Mouse (Mus musculus): ENCODE measurements around the gene Parp1.

Gene Parp1

GRCm38 (mm10) chr1:180568761-180569452 is at the start of gene Parp1:
Gene Parp1, plus strand, starts transcription at chr1:180568924.
- peak; percentile 97 for DNase-seq

- DNase-seq: no peak
Observed at GRCm38 (mm10) chr1:180519520-180519919, 49.2 kb upstream of the Parp1 start.

DNA sequence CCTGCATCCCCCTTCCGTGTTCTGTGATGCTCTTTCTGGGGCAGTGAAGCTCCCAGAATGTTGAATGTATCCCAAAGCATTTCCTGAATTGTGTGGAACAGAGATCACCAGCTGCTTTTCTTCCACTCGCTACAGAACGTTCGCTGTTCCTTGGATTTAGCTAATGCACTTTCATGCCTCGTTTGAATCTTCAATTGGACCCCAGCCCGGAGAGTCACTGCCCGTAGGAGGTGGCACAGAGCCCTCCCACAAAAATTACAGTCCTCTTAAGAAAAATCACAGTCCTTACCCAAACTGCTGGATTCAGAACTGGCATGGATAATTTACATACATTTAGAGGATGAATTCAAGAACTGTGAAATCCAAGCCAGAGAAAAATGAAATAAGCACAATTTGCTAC is 48.5 kb upstream of the Parp1 start:
- no peak for DNase-seq

DNA sequence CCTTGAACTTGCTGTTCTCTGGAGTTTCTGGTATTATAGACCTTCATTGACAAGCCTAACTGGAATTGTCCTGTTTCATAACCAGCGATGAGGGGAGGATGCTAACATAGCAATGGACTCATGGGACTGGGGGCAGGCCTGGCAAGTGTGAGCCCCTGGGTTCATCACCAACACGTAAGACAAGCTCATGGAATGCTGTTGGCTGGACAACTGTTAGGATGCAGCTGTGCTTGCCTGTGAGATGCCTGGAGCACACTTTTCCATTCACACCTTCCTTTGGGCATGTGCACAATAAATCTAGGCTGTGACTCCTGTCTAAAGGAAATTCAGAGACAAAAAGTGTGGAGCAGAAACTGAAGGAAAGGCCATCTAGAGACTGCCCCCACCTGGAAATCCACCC is 45.4 kb upstream of the Parp1 start:
- no peak for DNase-seq

GRCm38 (mm10) chr1:180525301-180525700 is 43.4 kb upstream of the Parp1 start:
- no peak for DNase-seq

GRCm38 (mm10) chr1:180529847-180530246 is 38.9 kb upstream of the Parp1 start:
- DNase-seq: no peak

GRCm38 (mm10) chr1:180530457-180531263 is 38.1 kb upstream of the Parp1 start:
- DNase-seq: no peak

DNA sequence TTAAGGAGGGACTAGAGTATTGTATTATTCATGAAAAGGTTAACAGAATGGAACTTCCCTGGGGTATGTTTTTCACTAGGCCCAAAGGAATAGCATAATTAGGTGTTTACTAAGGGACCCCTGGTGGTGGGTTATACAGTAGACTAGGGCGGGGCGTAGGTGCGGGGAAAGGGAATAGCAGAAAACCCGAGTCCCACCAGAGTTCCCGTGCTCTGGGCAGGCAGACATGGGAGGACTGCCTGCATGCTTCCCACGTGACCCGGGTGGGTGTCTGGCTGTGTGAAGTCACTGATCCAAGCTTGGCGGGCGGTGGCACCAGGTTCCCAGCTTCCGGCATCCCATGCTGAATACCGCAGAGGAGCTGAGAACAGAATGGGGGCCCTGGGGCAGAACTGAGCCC is 36.1 kb upstream of the Parp1 start:
- DNase-seq: no peak

- no peak for DNase-seq
Observed at GRCm38 (mm10) chr1:180536719-180537118, 32.0 kb upstream of the Parp1 start.

GRCm38 (mm10) chr1:180541251-180541650 is 27.5 kb upstream of the Parp1 start:
- no peak for DNase-seq

- no peak for DNase-seq
Observed at GRCm38 (mm10) chr1:180541883-180542711, 26.6 kb upstream of the Parp1 start.

- DNase-seq: no peak
Observed at GRCm38 (mm10) chr1:180542712-180543371, 25.9 kb upstream of the Parp1 start.

- no peak for DNase-seq
Observed at GRCm38 (mm10) chr1:180545918-180546545, 22.7 kb upstream of the Parp1 start.

DNA sequence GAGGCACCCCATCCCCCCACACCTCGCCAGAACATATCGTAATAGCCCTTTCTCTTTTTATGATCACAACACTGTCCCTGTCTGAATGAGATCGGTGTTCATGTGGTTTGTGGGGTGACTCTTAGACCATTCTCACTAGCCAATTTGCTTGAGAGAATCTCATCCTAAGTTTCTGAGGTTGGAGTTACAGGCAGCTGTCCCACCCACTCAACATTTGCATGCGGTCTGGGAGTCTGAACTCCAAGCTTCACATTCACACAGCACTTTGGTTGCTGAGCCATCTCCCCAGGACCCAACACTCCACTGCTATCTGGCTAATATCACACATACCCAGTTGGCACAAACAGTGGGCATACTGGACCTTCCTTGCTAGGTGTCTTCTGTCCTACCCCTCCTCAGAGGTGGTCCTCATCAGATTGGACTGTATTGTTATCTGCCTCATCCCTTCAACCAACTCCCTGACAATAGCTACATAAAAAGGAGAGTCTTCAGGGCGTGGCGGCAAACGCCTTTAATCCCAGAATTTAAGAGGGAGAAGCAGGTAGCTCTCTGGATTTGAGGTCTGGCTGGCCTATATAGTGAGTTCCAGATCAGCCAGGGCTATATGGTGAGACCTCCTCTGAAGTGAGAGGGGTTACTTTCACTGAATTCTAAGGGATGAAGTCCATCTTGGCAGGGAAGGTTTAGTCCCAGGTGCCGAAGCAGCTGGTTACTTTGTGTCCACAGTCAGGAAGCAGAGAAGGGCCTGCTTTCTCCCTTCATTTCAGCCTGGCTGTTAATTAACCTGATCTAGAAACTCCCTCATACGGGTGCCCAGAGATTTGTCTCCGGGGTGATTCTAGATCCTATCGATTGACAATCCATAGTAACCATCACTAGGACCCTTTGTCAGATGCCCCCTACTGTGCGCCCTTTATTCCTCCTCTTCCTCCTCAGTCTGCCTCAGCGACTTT is 21.6 kb upstream of the Parp1 start:
- DNase-seq: no peak

- DNase-seq: peak; percentile 41
Observed at GRCm38 (mm10) chr1:180547751-180548669, 20.7 kb upstream of the Parp1 start.

GRCm38 (mm10) chr1:180549539-180550308 is 19.0 kb upstream of the Parp1 start:
- no peak for DNase-seq

DNA sequence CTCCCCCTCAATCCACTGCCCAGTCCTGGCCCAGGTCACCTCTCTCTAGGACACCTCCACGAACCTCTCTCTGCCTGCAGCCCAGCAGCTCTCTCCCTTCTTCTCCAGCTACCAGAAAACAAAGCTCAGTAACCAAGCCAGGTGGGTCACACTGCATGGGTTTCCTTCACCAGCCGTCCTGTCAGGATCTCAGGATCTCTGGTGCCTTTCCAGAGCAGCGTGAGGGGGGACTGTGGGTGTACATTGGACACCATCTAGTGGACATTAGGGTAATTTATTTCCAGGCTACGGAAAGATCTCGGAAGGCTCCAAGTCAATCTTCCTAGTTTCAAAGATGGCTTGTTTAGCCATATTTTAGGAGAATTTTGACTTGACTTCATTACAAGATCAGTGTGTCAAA is 18.0 kb upstream of the Parp1 start:
- peak; percentile 21 for DNase-seq

- no peak for DNase-seq
Observed at GRCm38 (mm10) chr1:180556899-180557298, 11.8 kb upstream of the Parp1 start.

DNA sequence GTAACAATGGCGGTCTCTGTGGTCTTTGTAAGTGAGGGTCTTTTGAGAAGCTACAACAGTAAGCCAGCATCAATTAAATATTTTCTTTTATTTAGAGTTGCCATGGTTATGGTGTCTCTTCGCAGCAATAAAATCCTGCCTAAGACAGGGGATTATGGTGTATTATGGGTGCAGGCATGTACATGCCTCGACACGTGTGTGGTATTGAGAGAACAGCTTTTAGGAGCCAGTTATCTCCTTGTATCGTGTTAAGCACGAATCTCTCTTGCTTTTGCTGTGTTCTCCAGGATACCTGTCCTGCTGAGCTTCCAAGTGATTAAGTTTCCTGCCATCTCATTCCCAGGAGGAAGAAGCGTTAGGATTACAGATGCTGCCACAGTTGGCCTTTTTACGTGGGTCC is 9.3 kb upstream of the Parp1 start:
- no peak for DNase-seq

Measured in liver (tissue).